Mouse (Mus musculus) heart, adult 9 months (tissue): Measurements from ENCODE around the gene Gm35315.
"Not testable (repeated sequence)": the region's sequence is repeated elsewhere in the genome, so short reads cannot be mapped to it uniquely, and the experiment has no call there.

Source experiments
- DNase-seq, 2 experiments: peaks; one replicate each; pipeline ENCODE4 v3.0.0; 2022; ENCODE audit warnings: low spot score in 2 of 2

The Gm35315 gene

DNA sequence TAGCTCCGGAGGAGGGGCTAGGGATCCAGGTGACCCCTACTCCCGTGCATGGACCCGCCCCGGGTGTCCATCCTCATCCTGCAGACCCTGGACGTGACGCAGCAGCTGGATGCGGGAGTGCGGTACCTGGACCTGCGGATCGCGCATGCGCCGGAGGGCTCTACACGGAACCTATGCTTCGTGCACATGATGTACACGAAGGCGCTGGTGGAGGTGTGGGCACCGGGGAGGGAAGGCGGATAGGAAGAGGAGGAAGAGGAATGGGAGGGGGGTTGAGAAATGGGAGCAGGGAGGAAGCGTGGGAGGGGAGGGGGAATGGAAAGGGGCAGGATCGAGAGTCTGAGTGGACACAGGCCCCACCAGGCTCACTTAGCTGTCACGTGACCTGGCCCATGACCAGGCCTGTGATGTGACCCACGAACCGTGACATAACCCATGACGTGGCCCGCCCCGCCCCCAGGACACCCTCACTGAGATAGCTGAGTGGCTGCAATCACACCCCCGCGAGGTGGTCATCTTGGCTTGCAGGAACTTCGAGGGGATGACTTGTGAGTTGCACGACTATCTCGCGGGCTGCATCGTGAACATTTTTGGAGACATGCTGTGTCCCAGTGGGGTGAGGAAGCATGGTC lies 7.6 kb upstream of the Gm35315 start:
- no peak for DNase-seq

DNA sequence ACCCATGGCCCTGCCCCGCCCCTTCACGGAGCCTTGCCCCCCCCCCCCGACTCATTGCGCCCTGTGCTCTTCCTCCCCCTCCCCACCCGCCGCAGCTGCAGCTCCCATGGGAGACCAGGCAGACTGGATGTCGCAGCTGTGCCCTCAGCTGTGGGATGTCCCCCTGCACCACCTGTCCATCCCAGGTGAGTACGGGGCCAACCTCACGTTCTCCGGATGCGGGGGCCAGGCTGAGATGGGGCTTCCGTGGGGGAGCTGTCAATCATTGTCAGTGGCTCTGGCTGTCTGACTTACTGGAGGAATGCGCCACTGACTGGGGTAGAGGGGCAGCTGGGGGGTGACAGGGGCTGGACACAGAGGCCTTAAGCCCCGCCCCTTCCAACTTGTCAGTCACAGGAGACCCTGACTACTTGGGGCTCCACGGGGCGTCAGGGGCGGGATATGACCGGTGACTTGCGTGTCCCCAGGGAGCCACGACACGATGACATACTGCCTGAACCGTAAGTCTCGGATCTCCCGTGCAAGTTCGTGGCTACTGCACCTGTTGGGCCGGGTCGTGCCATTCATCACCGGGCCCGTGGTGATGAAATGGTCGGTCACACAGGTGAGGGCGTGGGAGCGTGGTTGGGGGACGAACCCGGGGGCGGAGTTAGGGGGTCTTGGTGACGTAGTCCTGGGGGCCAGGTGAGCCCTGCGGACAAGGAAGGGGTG lies 6.9 kb upstream of the Gm35315 start:
- DNase-seq = no peak

- DNase-seq = no peak
Observed at GRCm38 (mm10) chr5:110099656-110100580, 5.7 kb upstream of the Gm35315 start, which contains the start of gene Plcxd1. Gene Plcxd1, plus strand, starts transcription at chr5:110099969.

DNA sequence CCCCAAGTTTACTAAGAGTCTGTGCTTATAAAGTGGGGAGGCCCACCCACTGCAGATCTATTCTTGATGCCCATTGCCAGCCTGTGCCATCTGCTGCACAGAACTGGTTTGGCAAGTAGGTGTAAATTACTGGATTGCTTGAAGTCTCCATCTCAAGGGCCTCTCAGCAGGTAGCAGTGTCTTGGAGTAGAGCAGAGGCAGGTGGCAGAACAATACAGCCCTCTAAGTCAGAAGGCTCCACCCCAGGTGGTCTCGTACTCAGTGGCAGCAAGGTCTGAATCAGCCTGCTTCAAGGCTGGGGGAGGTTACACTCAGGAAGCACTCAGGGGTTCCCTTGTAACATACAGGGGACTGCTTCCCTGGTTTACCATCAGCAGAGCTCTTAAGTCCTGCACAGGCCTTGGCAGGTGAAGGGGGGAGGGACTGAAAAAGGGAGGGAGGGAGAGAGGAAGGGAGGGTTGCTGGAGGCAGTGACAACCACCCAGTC lies 4.8 kb upstream of the Gm35315 start:
- no peak for DNase-seq

- no peak for DNase-seq
Observed at GRCm38 (mm10) chr5:110094847-110095213, 610 bp upstream of the Gm35315 start.

GRCm38 (mm10) chr5:110091546-110091945 lies 2.7 kb downstream of the Gm35315 start:
- no peak for DNase-seq

DNA sequence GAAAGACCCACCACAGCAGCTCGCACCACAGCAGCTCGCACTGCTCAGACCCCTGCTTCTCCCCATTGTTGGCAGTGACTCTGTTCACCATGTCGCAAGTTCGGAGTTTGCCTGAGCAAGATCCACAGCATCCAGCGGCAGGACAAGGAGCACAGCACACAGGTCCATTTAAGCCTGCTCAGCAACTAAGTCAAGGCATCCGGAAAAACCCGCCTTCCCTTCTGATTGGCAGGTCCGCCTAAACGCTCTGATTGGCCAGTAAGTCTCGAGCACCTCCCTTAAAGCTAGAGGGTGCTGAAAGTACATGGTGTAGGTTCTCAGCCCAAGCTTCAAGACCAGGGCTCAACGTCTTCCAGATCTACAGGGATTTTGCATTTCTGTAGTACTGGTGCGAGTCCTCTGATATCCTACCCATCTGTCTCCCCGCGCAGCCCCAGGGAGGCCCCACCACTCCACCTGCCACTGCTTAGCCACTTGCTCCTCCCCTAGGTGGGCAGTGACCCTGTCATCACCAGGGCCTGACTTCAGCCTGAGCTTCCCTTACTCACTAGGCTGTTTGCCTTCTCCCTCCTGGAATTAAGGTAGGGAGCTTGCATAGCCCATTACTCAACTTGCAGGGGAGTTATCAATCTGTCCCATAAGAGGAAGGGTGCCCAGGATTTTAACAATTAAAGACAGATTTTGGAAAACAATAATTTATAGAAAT lies 7.9 kb downstream of the Gm35315 start:
- no peak for DNase-seq

DNA sequence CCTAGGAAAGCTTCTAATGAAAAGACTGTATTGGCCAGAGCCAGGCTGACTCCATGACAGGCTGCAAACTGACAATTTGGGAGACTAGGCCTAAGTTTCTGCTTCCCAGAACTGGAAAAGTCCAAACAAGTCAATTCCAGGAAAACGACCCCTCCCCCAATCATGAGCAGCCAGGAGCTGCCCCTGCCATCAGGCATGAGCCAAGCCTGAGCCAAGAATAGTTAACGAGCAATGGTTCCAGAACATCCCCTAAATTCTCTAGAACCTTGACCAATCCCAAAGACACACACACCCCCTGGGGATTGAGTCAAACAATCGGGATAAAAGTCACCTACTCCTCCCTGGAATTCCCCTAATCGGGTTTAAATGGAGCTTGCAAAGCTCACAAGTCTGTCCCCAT lies 11.3 kb downstream of the Gm35315 start:
- no peak for DNase-seq

- not testable (repeated sequence) for DNase-seq
Observed at GRCm38 (mm10) chr5:110072413-110072812, 21.8 kb downstream of the Gm35315 start, which contains the start of gene Gm17655. Gene Gm17655, minus strand, starts transcription at chr5:110072513.

- DNase-seq = peak; percentile 90 to 94
Observed at GRCm38 (mm10) chr5:110057637-110058408, 36.4 kb downstream of the Gm35315 start.
